Mouse (Mus musculus): ENCODE results near the gene Adipor1. TPM values are rescaled to one million over a fixed set of nuclear protein-coding genes. Genes with fewer than 3 reads are reported as not detected.

The Adipor1 gene
- total and polyA plus RNA-seq, 2 experiments from 2014 or later, result 123 to 210 TPM

GRCm38 (mm10) chr1:134381795-134382625 lies 33.2 kb upstream of the Adipor1 start:
- no peaks in the 10 kb centered on the region for H3K36me3 ChIP-seq (replicated peaks; ENCODE audit: control insufficient read depth, insufficient read depth, low read length)
- H3K9ac ChIP-seq (replicated peaks; ENCODE audit: low read depth, low read length), result peak overlapping the region; percentile 24; the same call in 1 of the 2 replicates
- TF ChIP-seq CTCF (IDR thresholded peaks at IDR 0.05; ENCODE audit: low read depth) (no peak), EP300 (IDR thresholded peaks at IDR 0.05; ENCODE audit: low read depth) (no peak)
- peak overlapping the region; percentile 57 for H3K4me2 ChIP-seq (ENCODE audit: low read depth, low read length)
- H3K27ac ChIP-seq (ENCODE audit: low read depth), result peak overlapping the region; percentile 37
- no peaks in the 10 kb centered on the region for H3K27me3 ChIP-seq (ENCODE audit: control insufficient read depth, insufficient read depth, low read length)
- no peaks in the 10 kb centered on the region for H3K9me3 ChIP-seq (replicated peaks; ENCODE audit: control insufficient read depth, low read length)
- H3K4me3 ChIP-seq (ENCODE audit: low read depth, low read length), result peak overlapping the region; percentile 23
- WGBS, result 6% methylated on average over 19 of the region's 19 CpGs
- no peak for DNase-seq (ENCODE audit: low spot score)
- ATAC-seq (ENCODE audit: insufficient read depth, low read depth), result no peak
- H3K4me1 ChIP-seq (ENCODE audit: control insufficient read depth, insufficient read depth), result peaks cover 5% of the 10 kb centered on the region; the same call in 1 of the 2 replicates

GRCm38 (mm10) chr1:134384581-134384980 lies 30.6 kb upstream of the Adipor1 start:
- DNase-seq (ENCODE audit: low spot score), result no peak
- H3K4me2 ChIP-seq (ENCODE audit: low read depth, low read length), result no peak overlapping the region
- H3K36me3 ChIP-seq (replicated peaks; ENCODE audit: control insufficient read depth, insufficient read depth, low read length), result no peaks in the 10 kb centered on the region
- no peaks in the 10 kb centered on the region for H3K9me3 ChIP-seq (replicated peaks; ENCODE audit: control insufficient read depth, low read length)
- H3K9ac ChIP-seq (replicated peaks; ENCODE audit: low read depth, low read length), result no peak overlapping the region
- ATAC-seq (ENCODE audit: insufficient read depth, low read depth), result no peak
- H3K27ac ChIP-seq (ENCODE audit: low read depth), result no peak overlapping the region
- no peak overlapping the region for H3K4me3 ChIP-seq (ENCODE audit: low read depth, low read length)
- H3K27me3 ChIP-seq (ENCODE audit: control insufficient read depth, insufficient read depth, low read length), result no peaks in the 10 kb centered on the region
- TF ChIP-seq CTCF (IDR thresholded peaks at IDR 0.05; ENCODE audit: low read depth) (no peak), EP300 (IDR thresholded peaks at IDR 0.05; ENCODE audit: low read depth) (no peak)
- peaks cover 5% of the 10 kb centered on the region; the same call in 1 of the 2 replicates for H3K4me1 ChIP-seq (ENCODE audit: control insufficient read depth, insufficient read depth)
- WGBS, result 76% methylated on average over 4 of the region's 4 CpGs

GRCm38 (mm10) chr1:134385176-134385575 lies 30.0 kb upstream of the Adipor1 start:
- no peak for ATAC-seq (ENCODE audit: insufficient read depth, low read depth)
- Histone ChIP-seq H3K27me3 (ENCODE audit: control insufficient read depth, insufficient read depth, low read length) (no peaks in the 10 kb centered on the region), H3K27ac (ENCODE audit: low read depth) (no peak overlapping the region)

GRCm38 (mm10) chr1:134385666-134386065 lies 29.5 kb upstream of the Adipor1 start, which contains the start of gene 4933406M09Rik:
Gene 4933406M09Rik, plus strand, starts transcription at chr1:134385940.
- H3K4me3 ChIP-seq (ENCODE audit: low read depth, low read length), result no peak within 1 kb of the TSS
- no peak for ATAC-seq (ENCODE audit: insufficient read depth, low read depth)

More at GRCm38 (mm10) chr1:134385176-134385575, 30.0 kb upstream of the Adipor1 start:
- DNase-seq (ENCODE audit: low spot score), result no peak
- Histone ChIP-seq H3K4me3 (ENCODE audit: low read depth, low read length) (no peak overlapping the region), H3K4me1 (ENCODE audit: control insufficient read depth, insufficient read depth) (peaks cover 5% of the 10 kb centered on the region; the same call in 1 of the 2 replicates), H3K36me3 (replicated peaks; ENCODE audit: control insufficient read depth, insufficient read depth, low read length) (no peaks in the 10 kb centered on the region), H3K4me2 (ENCODE audit: low read depth, low read length) (no peak overlapping the region), H3K9ac (replicated peaks; ENCODE audit: low read depth, low read length) (no peak overlapping the region), H3K9me3 (replicated peaks; ENCODE audit: control insufficient read depth, low read length) (no peaks in the 10 kb centered on the region)
- TF ChIP-seq EP300 (IDR thresholded peaks at IDR 0.05; ENCODE audit: low read depth), result no peak
- TF ChIP-seq CTCF (IDR thresholded peaks at IDR 0.05; ENCODE audit: low read depth), result no peak

GRCm38 (mm10) chr1:134393827-134394226 lies 21.4 kb upstream of the Adipor1 start:
- TF ChIP-seq CTCF (IDR thresholded peaks at IDR 0.05; ENCODE audit: low read depth) (no peak), EP300 (IDR thresholded peaks at IDR 0.05; ENCODE audit: low read depth) (no peak)
- 44% methylated on average over 5 of the region's 5 CpGs for WGBS
- H3K27me3 ChIP-seq (ENCODE audit: control insufficient read depth, insufficient read depth, low read length), result no peaks in the 10 kb centered on the region
- DNase-seq (ENCODE audit: low spot score), result no peak
- H3K9me3 ChIP-seq (replicated peaks; ENCODE audit: control insufficient read depth, low read length), result no peaks in the 10 kb centered on the region
- no peak for ATAC-seq (ENCODE audit: insufficient read depth, low read depth)
- no peak overlapping the region for H3K4me2 ChIP-seq (ENCODE audit: low read depth, low read length)
- no peak overlapping the region for H3K4me3 ChIP-seq (ENCODE audit: low read depth, low read length)
- H3K4me1 ChIP-seq (ENCODE audit: control insufficient read depth, insufficient read depth), result no peaks in the 10 kb centered on the region
- no peak overlapping the region for H3K27ac ChIP-seq (ENCODE audit: low read depth)
- no peak overlapping the region for H3K9ac ChIP-seq (replicated peaks; ENCODE audit: low read depth, low read length)
- no peaks in the 10 kb centered on the region for H3K36me3 ChIP-seq (replicated peaks; ENCODE audit: control insufficient read depth, insufficient read depth, low read length)

More at GRCm38 (mm10) chr1:134385666-134386065, 29.5 kb upstream of the Adipor1 start, which contains the start of gene 4933406M09Rik:
- TF ChIP-seq CTCF (IDR thresholded peaks at IDR 0.05; ENCODE audit: low read depth) (no peak), EP300 (IDR thresholded peaks at IDR 0.05; ENCODE audit: low read depth) (no peak)
- DNase-seq (ENCODE audit: low spot score), result no peak
- H3K9ac ChIP-seq (replicated peaks; ENCODE audit: low read depth, low read length), result no peak within 1 kb of the TSS
- WGBS, result 97% methylated on average over 1 of the region's 1 CpGs
- H3K4me1 ChIP-seq (ENCODE audit: control insufficient read depth, insufficient read depth), result peaks cover 5% of the 10 kb centered on the region; the same call in 1 of the 2 replicates
- H3K4me2 ChIP-seq (ENCODE audit: low read depth, low read length), result no peak within 1 kb of the TSS
- H3K9me3 ChIP-seq (replicated peaks; ENCODE audit: control insufficient read depth, low read length), result no peaks in the 10 kb centered on the region
- H3K36me3 ChIP-seq (replicated peaks; ENCODE audit: control insufficient read depth, insufficient read depth, low read length), result no peaks in the 10 kb centered on the region
- H3K27me3 ChIP-seq (ENCODE audit: control insufficient read depth, insufficient read depth, low read length), result no peaks in the 10 kb centered on the region
- H3K27ac ChIP-seq (ENCODE audit: low read depth), result no peak within 1 kb of the TSS
